Mouse (Mus musculus): Measurements from ENCODE around the gene Tmem144.
"Not testable (repeated sequence)": the region's sequence is repeated elsewhere in the genome, so short reads cannot be mapped to it uniquely, and the experiment has no call there.

The Tmem144 gene

DNA sequence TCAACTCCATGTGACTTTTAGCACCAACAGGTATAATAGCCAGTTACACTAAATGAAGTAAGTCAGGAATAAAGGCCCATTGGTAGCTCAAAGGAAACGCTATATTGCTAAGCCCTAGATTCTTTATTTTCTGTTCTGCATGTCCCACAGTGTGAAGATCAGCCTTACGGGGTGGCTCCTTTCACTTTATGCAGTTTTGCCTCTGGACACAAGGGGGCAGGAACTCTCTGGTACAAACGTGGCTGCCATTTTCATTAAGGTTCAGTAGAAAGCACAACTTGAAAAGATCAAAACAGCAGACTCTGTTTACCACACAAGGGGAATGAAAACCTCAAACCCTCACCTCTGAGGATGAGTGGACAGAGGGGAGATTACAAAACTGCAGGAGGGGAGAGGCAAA, 40.9 kb downstream of the Tmem144 start:
- intact Hi-C loops (cut with DNase I) = no loop called here

DNA sequence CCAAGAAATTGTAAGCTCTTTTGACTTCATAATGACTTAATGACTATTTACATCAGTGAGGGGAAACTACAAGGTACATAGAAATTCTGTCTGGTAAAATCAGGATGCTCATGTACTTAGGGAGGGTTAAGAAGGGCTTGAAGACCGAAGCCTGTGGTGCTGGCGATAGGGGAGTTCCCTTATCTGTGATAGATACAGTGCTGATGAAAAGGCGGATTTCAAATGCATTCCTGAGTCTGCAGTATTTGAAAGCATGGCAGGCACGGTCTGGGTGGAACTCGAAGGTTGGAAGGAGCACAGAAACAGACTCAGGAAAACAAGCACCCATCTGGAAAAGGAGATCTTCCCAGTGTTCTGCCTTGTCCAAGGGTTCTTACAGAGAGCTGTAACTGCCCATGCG, 42.0 kb downstream of the Tmem144 start:
- intact Hi-C loops (cut with DNase I) = no loop called here

DNA sequence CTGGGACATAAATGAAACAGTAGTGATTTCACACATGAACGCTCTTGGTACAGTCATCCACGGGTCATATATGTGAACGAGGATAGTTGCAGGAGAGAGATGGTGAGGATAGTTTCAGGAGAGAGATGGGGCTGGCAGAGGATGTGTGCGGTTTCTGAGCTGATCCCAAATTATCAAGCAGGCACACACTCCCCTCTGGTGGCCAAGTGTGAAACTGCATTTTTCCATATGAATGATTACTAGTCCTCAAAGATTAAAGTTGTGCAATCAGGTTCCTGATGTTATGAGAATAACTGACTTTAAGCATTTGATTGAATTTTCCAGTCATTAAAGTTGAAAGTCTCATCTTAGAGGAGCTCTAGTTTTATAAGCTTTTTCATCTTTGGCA, 43.4 kb downstream of the Tmem144 start:
- intact Hi-C loops (cut with DNase I) = loop anchor here (2.0 kb wide), 2 partner anchors 136 to 144 kb away; no protein-coding TSS in a partner anchor

DNA sequence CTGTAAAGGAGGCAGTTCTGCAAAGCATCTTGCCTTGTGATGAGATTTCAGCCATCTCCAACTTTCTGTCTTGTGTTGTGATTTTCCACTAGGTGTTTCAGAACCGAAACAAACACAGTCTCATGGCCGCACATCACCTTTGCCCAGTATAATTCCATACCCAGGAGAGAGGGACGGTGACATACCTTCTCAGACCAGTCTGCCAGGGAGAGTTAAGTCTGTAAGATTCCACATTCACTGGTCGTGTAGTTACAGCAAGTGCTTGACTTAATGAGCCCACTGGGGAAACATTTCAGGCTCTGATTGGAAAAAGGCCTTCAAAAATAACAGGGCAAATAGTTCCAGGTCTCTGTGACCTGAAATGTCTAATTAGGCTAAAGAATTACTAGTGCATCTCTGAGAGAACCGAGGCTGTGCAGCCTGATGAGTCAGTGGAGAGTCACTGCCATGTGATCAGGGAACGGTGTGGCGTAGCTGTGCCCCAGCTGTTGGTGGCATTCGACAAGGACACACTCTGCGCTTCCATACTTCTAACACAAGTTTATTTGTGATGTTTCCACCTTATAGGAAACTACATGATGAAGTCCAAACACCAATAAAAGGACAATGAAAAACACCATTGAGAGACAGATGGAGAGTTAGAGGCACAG, 43.9 kb downstream of the Tmem144 start:
- intact Hi-C loops (cut with DNase I) = loop anchor here (2.0 kb wide), 2 partner anchors 136 to 144 kb away; no protein-coding TSS in a partner anchor

DNA sequence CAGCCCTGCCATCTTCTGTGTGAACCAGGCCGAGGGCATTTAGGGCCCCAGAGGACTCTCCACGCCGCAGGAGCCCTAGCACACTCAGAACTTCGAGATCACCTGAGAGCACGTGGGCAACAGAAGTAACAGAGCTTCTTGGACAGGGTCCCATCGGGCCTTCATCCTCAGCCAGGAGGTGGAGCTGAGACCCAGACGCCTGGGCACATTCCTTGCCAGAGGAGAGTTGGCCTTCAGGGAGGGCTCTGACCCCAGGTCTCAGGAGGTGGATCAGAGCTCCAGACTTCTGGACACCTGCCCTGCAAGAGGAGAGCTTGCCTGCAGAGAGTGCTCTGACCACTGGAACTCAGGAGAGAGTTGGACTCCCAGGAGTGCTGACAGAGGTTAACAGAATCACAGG, 51.8 kb downstream of the Tmem144 start:
- intact Hi-C loops (cut with DNase I) = not testable (repeated sequence)

DNA sequence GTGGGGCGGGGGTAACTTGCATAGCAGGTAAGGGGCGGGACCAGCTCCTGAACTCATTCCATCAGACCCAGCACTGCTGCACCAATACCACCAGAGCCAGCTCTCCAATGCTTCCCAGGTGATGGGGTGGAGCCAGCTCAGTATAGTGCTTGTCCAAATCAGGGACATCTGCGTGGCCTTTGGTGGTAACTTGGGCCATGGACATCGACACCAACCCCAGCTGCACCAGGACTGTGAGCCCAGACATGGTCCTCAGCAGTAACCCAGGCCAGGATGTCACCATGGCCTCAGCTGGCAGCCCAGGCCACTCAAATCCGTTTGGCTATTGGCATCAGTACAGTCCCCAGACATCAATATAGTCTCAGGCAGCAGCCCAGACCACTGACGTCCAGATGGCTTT, 60.3 kb downstream of the Tmem144 start:
- intact Hi-C loops (cut with DNase I) = no loop called here

DNA sequence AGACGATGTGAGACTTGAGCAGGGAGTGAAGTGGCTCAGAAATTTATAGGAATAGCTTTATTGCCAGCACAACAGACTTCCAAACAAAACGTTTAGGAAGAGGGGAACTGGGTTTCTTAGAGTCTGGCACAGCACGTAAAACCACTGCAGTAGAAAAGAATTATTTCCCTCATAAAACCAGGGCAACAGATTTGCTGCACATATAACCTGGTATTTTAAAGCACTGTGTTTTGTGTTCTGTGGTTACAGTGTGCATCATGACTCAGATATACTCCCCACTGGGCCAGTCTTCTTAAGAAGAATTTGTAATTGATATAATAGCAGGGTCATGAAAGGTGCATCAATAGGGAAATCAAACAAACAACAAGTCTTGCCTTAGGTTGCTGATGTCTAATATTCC, 62.2 kb downstream of the Tmem144 start:
- intact Hi-C loops (cut with DNase I) = no loop called here

DNA sequence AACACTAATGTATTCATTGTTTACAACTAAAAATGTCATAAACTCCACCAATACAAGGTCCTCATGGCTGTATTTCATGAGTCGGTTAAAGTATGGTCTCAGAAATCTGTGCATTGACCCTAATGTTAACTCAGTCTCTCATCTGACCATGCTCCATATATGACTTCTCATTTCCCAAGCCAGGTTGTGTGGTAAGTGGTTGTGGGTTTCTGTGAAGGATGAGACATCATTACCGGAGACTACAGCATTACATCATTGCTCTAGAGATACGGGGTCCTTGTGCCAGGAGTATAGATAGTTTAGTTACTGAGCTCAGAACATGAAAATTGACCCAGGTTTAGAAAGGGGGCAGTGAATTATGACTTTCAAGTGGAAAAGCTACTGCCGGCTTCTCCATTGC, 63.0 kb downstream of the Tmem144 start:
- intact Hi-C loops (cut with DNase I) = no loop called here

DNA sequence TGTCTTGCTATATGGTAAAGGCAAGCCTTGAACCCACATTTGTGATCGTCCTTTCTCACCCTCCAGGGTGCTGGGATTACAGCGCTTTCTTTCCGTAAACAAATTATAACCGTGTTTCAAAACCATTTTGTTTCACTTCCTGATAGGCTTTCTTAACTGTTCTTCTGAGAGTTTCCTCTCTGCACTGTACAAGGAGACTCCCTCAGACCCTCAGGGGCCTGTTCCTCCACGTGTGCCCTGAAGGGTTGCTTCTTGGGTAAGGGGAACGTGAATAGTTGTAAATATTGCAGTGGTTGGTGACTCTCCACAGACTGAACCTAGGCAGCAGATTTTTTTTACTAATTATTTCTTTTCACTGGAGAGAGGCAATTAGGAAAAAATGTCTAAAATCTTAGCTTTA, 63.6 kb downstream of the Tmem144 start:
- intact Hi-C loops (cut with DNase I) = no loop called here

DNA sequence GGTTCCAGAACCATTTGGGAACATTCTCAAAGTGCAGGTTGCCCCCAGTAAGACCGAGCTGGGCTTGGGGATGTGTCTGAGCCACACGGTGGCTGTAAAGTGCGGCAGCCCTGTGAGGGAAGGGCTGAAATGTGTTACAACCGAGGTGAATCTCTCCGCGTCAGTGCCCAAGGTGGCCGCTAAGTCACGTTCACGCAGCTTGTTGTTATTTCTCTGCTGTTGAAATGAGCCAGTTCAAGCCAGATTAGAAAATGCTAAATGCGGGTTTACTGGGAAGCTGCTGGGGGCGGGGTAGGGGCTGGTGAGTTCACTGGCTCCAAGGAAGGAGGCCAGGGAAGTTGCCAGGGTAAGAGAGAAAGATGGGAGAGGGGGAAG, 68.2 kb downstream of the Tmem144 start:
- intact Hi-C loops (cut with DNase I) = no loop called here

DNA sequence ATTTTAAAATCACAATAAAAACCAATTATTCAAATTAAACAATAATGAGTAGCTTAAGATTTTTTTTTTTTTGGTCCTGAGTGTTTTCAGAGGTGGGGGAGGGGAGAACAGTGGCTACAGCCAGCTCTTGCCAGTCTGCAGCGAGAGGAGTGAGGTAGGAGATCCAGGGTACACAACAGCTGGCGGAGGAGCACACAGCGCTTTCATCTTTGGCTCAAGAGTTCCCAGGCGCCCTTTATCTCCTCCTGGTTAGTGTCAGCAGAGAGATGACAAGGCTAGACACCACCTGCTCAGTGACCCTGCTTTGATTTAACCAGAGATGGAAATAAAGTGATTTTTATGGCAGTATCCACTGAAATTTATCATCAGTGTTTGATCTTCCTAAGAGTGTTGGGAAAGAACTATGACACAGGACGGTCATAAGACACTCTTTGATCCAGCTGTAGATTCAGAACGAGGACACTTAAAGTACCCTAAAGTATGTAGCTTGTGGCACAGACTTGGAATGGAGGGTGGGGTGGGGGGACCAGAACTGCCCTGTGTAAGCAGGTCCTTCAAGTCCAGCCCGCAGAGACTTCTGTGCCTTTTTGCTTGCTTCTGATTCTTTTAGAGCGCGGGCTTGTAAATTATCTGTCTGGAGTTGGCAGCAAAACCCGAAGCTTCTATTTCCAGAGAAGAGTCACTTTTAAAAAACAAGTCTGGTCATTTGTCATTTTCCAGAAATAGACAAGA, 68.8 kb downstream of the Tmem144 start:
- intact Hi-C loops (cut with DNase I) = no loop called here

DNA sequence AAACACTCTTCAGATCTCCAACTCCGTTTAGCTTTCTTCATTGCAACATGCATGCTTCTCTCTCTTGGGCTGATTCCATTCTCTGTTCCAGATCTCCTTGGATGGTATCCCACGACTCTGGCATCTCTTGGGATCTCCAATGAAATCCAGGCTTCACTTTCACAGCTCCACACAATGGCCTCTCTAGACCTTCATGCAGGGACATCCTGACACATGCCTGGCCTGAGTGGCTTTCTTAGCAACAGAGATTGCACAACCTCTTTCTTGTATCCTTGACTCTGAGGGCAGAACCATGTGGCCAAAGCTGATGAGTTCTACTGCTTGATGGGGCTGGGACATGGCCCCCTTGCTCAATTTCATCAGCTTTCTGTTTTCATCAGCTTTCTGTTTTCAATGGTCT, 79.9 kb downstream of the Tmem144 start:
- intact Hi-C loops (cut with DNase I) = no loop called here

All from adrenal gland (tissue).